In genomic region chr1:134363194-134363593, GRCm38 (mm10) we compare ENCODE assay signal across 23 mouse cellular contexts. TPM values are rescaled to one million over a fixed set of nuclear protein-coding genes. Genes with fewer than 3 reads are reported as not detected.
"Had no signal": no experiment of that assay in that cellular context is flagged by ENCODE, and none has a peak within 500 bp of the region (broad histone marks: within the 10 kb centered on the region; RNA-seq: fewer than 3 reads in every experiment).

No protein-coding gene starts in this region.

- DNase-seq: retina, postnatal 1 day; right cerebral cortex, adult 18-20 months; right cerebral cortex, postnatal 14 days; right cerebral cortex, postnatal 25 days; right cerebral cortex, postnatal 4 days; spleen, adult 18-20 months; thymus, adult 18-20 months; thymus, adult 2 months; thymus, postnatal 14 days; thymus, postnatal 25 days; thymus, postnatal 36 days; thymus, postnatal 4 days had no signal

- H3K27me3 ChIP-seq: neural tube, embryonic 13.5 days; neural tube, embryonic 15.5 days; stomach, embryonic 15.5 days had no signal

- H3K27ac ChIP-seq: neural tube, embryonic 15.5 days; stomach, embryonic 15.5 days; stomach, postnatal 0 days had no signal

- H3K9me3 ChIP-seq: neural tube, embryonic 13.5 days; neural tube, embryonic 15.5 days; stomach, embryonic 15.5 days had no signal

RNA-seq across cellular contexts. Expression of gene 4933406M09Rik, which starts 22.5 kb away (rescaled TPM):
- polyA plus RNA-seq: neural tube, embryonic 13.5 days; neural tube, embryonic 14.5 days; neural tube, embryonic 15.5 days; small intestine, adult 2 months; spleen, adult 2 months; stomach, embryonic 14.5 days; stomach, embryonic 15.5 days; stomach, embryonic 16.5 days; stomach, postnatal 0 days; thymus, adult 2 months; thymus, postnatal 0 days; urinary bladder, adult 2 months had no signal
